Mouse (Mus musculus) cerebellum, postnatal 14 days (tissue): ENCODE data around the gene Stard9.

ENCODE experiments used
- DNase-seq, 2 experiments: peaks; one replicate each; pipeline ENCODE4 v3.0.0; 2021; ENCODE audit warnings: mixed read lengths in 2 of 2

Stard9 gene

GRCm38 (mm10) chr2:120628886-120629735 is at the start of gene Stard9:
Gene Stard9 (plus strand): TSS chr2:120629121.
- peak; percentile 98 to 99 for DNase-seq

- no peak for DNase-seq
Observed at GRCm38 (mm10) chr2:120589759-120590158, 39.2 kb upstream of the Stard9 start.

GRCm38 (mm10) chr2:120592227-120592626 is 36.7 kb upstream of the Stard9 start:
- no peak for DNase-seq

GRCm38 (mm10) chr2:120597734-120598133 is 31.2 kb upstream of the Stard9 start:
- no peak for DNase-seq

GRCm38 (mm10) chr2:120599506-120599905 is 29.4 kb upstream of the Stard9 start:
- DNase-seq: no peak

GRCm38 (mm10) chr2:120606021-120606690 is 22.8 kb upstream of the Stard9 start:
- DNase-seq: no peak

GRCm38 (mm10) chr2:120608830-120609723 is 19.8 kb upstream of the Stard9 start, which contains the start of the genes Haus2 and Lrrc57:
Gene Haus2 (plus strand): TSS chr2:120609383.
Gene Lrrc57 (minus strand): TSS chr2:120609520.
- peak; percentile 93 to 95 for DNase-seq

- DNase-seq: no peak
Observed at GRCm38 (mm10) chr2:120616279-120617163, 12.4 kb upstream of the Stard9 start.

GRCm38 (mm10) chr2:120619538-120619937 is 9.4 kb upstream of the Stard9 start:
- DNase-seq: no peak

GRCm38 (mm10) chr2:120622920-120623319 is 6.0 kb upstream of the Stard9 start:
- no peak for DNase-seq

GRCm38 (mm10) chr2:120628076-120628865 is 650 bp upstream of the Stard9 start:
- DNase-seq: no peak

- DNase-seq: no peak
Observed at GRCm38 (mm10) chr2:120630246-120630645, 1.3 kb downstream of the Stard9 start.

- DNase-seq: no peak
Observed at GRCm38 (mm10) chr2:120630655-120631054, 1.7 kb downstream of the Stard9 start.

GRCm38 (mm10) chr2:120631521-120631920 is 2.6 kb downstream of the Stard9 start:
- DNase-seq: no peak

GRCm38 (mm10) chr2:120631957-120632356 is 3.0 kb downstream of the Stard9 start:
- DNase-seq: no peak

- no peak for DNase-seq
Observed at GRCm38 (mm10) chr2:120640835-120641234, 11.9 kb downstream of the Stard9 start.

GRCm38 (mm10) chr2:120643836-120644235 is 14.9 kb downstream of the Stard9 start:
- peak in 1 of 2 experiments; percentile 18 for DNase-seq

- no peak for DNase-seq
Observed at GRCm38 (mm10) chr2:120646777-120647176, 17.9 kb downstream of the Stard9 start.

GRCm38 (mm10) chr2:120652256-120652924 is 23.5 kb downstream of the Stard9 start:
- DNase-seq: no peak

- DNase-seq: no peak
Observed at GRCm38 (mm10) chr2:120652925-120653284, 24.0 kb downstream of the Stard9 start.
